Mouse (Mus musculus): ENCODE measurements around the gene Rab36.

Gene Rab36

GRCm38 (mm10) chr10:75044459-75044858 lies 7.6 kb downstream of the Rab36 start:
- no peak for DNase-seq (ENCODE audit: low read depth, low spot score)

GRCm38 (mm10) chr10:75045831-75046230 lies 9.0 kb downstream of the Rab36 start:
- DNase-seq (ENCODE audit: low read depth, low spot score), result no peak

DNA sequence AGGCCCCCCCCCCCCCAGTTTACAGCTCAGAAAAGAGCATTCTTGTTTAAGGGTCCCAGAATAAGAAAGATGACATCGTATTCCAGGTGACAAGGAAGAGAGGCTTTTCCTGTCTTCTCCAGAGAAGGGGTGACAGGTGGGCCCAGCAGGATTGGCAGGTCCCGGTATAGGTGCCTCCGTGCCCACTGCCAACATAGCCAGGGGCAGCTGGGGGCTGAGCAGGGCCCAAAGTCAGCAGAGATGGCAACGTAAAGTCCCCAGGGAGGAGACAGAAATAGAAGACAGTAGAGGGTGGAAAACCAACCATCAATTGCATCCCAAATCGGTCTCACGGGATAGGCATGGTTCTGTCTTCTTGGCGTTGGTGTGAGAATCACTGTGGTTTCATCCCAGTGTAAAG lies 11.9 kb downstream of the Rab36 start:
- DNase-seq (ENCODE audit: low read depth, low spot score), result no peak

DNA sequence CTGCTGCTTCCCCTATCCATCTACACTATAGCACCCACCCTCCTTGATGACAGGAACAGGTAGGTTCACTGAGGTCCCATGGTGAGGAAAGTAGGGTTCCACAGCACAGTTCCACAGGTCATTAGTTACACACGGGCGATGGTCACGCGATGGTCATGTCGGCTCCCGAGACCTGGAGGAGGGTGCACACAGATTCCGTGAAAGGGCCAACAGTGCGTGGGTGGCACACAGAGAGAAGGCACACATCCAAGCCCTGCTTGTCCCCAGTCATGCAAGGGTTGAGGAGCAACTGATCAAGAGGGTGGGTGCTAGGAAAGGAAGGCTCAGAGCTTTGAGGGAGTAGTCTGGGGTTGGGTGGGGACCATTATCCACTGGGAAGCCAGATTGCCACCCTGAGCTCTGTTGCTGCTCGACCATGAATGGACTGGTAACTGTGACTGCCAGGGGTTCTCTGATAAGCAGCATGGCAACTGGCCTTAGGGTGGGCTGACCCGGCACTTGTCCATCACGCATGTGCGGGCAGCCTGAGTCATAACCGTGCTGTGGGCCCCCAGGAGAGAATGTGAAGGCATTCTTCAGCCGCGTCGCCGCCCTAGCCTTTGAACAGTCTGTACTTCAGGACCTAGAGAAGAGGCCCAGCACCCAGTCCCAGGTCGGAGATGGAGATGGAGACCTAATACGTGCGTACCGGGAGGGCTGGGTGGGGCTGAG lies 14.7 kb downstream of the Rab36 start:
- no peak for DNase-seq (ENCODE audit: low read depth, low spot score)

GRCm38 (mm10) chr10:75052902-75053301 lies 16.0 kb downstream of the Rab36 start:
- no peak for DNase-seq (ENCODE audit: low read depth, low spot score)

DNA sequence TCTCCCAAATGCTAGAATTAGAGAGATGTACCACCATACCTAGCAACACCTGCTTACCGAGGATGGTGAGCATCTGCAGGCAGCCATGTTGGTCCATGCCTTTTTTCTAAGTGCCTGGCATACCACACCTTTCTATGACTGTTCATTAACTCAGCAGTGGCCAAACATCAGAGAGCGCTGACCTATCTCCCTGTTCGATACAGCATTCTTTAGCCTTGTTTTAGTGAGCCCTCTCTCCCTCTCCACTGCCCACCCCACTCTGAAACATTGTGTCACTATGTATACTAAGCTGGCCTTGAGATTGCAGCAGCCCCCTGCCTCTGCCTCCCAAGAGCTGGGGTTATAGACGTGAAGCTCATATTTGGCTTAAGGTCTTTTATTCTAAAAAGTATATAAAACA lies 16.8 kb downstream of the Rab36 start:
- no peak for DNase-seq (ENCODE audit: low read depth, low spot score)

- DNase-seq (ENCODE audit: low read depth, low spot score), result no peak
Observed at GRCm38 (mm10) chr10:75054125-75054524, 17.3 kb downstream of the Rab36 start.

GRCm38 (mm10) chr10:75055672-75056071 lies 18.8 kb downstream of the Rab36 start:
- DNase-seq (ENCODE audit: low read depth, low spot score), result no peak

- DNase-seq (ENCODE audit: low read depth, low spot score), result no peak
Observed at GRCm38 (mm10) chr10:75056255-75056654, 19.4 kb downstream of the Rab36 start.

- no peak for DNase-seq (ENCODE audit: low read depth, low spot score)
Observed at GRCm38 (mm10) chr10:75058336-75058735, 21.5 kb downstream of the Rab36 start.

DNA sequence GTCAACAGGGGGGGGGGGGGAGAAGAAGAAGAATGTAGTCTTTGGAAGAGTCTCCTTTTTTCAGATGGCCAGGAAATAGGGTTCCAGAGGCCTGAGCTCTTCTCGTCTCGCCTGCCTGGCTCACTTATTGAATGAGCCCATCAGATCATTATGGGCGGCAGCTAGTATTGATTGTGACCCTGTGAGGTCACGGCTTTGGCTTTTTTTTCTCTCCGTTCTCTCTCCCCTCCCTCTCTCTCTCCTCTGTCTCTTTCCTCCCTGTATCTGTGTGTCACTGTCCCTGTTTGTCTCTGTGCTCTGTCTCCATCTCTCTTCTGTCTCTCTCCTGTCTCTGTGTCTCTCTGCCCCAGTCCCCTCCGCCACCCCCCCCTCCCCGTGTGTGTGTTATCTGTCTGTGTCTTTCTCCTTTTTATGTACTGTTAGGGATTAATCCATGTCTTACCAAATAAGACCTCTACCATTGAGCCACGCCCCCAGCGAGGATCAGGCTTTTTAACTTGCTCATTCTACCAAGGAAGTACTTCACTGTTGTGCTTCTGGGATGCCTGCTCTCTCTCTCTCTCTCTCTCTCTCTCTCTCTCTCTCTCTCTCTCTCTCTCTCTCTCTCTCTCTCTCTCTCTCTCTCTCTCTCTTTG lies 22.0 kb downstream of the Rab36 start:
- no peak for DNase-seq (ENCODE audit: low read depth, low spot score)

GRCm38 (mm10) chr10:75059396-75059795 lies 22.5 kb downstream of the Rab36 start:
- DNase-seq (ENCODE audit: low read depth, low spot score), result peak; percentile 56

DNA sequence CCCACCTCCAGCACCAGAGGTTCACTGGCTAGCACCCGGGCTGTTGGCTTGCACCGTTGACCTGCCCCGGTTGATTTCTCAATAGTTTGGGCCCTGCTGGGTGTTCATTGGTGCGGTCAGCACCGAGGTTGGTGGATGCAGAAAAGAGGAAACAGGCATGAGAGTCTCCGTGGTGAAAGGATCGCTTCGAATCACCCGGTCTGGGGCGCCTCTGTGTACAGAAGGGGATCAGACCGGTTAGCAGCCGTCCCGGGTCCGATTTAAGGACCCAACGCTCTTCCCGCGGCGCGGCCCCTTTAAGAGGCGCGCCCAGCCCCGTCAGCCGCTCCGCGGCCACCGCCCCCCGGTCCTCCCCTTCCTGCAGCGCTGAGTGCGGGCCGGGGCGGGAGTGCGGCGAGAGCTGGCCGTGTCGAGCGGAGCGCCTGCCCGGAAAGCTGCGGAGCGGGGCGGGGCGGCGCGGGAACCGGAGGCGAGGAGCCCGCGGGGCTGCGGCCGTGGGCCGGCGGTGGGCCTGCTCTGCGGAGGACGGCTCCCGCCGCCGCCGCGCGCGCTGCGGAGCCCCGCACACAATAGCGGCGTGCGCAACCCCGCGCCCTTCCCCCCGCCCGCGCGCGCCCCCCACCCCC lies 23.5 kb downstream of the Rab36 start, which contains the start of gene Bcr:
Bcr (plus strand) TSS at position 376 of the 626 bp plus-strand sequence.
- peak; percentile 60 for DNase-seq (ENCODE audit: low read depth, low spot score)

DNA sequence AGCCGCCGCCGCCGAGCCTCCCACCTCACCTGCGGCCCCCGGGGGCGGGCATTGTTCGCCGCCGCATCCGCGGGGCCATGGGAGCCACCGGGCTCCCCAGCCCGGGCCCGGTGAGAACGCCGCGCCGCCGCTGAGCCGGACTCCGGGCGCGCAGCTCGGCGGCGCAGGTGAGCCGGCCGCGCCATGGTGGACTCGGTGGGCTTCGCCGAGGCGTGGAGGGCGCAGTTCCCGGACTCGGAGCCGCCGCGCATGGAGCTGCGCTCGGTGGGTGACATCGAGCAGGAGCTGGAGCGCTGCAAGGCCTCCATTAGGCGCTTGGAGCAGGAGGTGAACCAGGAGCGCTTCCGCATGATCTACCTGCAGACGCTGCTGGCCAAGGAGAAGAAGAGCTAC lies 24.0 kb downstream of the Rab36 start:
- DNase-seq (ENCODE audit: low read depth, low spot score), result no peak

DNA sequence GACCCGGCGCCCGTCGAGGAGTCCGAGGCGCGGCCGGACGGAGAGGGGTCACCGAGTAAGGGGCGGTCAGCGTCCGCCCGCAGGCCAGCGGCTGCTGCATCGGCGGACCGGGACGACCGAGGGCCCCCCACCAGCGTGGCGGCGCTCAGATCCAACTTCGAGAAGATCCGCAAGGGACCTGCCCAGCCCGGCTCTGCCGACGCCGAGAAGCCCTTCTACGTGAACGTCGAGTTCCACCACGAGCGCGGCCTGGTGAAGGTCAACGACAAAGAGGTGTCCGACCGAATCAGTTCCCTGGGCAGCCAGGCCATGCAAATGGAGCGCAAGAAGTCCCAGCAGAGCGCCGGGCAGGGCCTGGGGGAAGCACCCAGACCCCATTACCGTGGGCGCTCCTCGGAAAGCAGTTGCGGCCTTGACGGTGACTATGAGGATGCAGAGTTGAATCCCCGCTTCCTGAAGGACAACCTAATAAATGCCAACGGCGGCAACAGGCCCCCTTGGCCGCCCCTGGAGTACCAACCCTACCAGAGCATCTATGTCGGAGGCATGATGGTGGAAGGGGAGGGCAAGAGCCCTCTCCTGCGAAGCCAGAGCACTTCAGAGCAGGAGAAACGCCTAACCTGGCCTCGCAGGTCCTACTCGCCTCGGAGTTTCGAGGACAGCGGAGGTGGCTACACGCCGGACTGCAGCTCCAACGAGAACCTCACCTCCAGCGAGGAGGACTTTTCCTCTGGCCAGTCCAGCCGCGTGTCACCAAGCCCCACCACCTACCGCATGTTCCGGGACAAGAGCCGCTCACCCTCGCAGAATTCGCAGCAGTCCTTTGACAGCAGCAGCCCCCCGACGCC lies 24.7 kb downstream of the Rab36 start:
- no peak for DNase-seq (ENCODE audit: low read depth, low spot score)

GRCm38 (mm10) chr10:75062189-75062561 lies 25.3 kb downstream of the Rab36 start:
- DNase-seq (ENCODE audit: low read depth, low spot score), result no peak

DNA sequence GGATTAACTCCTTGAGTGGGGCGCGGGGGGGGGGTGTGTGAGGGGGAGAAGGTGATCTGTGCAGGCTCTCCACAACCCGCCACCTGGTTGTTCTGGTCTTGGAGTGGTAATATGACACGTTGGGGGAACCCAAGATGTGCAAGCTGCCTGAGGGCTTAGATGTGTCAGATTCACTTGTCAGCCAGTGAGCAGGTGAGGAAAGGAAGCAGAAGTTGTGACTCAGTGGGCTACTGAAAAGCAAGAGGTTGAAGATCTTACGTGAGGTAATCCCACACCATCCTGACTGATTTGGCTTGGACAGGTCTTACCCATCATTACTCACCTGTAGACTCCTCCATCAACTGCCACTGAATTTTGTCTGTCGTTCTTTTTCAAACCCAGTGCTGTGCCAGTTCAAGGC lies 25.8 kb downstream of the Rab36 start:
- DNase-seq (ENCODE audit: low read depth, low spot score), result no peak

DNA sequence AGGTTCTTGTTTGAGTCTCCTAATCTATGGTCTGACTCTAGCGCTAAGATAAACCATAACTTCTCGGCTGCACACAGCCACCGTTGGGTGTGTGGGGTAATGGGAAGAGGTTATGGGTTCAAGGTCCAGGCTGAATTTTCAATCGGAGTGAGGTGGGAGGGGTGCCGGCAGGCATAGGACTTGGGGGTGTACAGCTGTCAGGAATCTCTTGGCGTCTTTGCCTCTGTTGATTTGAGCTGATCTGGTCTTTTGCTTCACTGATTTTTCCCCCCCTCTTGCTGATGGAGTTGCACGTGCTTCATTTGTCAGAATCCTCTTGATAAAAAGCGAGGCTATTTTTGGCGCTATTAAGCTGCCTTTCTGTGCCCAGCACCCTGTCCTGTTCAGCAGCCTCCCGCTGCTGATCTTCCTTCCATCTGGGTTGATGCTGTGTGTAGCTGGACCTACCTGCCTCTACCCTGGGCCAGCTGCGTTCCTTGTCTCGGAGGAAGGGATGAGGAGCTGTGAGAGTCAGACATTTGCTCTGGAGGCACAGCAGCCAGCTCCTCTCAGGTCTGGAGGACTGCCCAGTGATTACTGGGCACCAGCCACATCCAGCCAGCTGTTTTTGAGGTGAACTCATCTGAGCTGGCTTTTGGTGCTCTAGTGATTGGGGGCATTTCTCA lies 26.6 kb downstream of the Rab36 start:
- DNase-seq (ENCODE audit: low read depth, low spot score), result no peak

DNA sequence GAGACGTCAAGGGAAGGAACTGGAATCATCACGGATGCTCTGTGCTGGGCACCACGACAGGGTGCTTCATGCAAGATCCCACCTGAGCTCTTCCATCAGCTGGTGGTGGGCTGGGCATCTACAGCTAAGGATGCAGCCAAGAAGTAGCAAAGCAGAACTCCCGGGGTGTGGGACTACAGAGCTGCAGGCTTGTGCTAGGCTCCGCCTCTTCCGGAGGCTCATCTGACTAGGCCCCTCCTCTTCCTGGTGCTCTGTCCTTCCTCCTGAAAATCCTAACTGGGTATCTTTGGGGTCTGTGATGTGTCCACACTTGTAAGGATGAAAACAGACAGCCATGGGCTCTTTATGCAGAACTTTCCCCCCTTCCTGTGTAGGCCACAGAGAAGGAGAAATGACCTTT lies 28.8 kb downstream of the Rab36 start:
- DNase-seq (ENCODE audit: low read depth, low spot score), result no peak

GRCm38 (mm10) chr10:75067446-75067845 lies 30.6 kb downstream of the Rab36 start:
- no peak for DNase-seq (ENCODE audit: low read depth, low spot score)

DNA sequence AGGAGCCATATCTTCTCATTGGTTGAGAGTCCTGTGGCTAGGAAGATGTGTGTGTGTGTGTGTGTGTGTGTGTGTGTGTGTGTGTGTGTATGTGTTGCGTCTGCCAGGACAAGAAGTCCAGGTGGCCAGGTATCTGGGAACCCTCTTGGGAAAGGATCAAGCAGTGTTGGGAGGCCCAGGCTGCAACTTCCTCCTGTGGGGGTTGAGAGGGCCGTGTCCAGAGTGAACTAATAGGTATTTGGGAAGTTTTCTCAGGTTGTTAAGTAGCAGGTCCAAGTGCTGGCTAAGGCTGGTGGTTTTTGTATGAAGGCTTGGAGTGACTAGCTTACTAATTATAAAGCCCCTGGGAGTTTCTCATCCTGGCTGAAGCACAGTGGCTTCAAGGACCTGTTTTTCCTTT lies 31.2 kb downstream of the Rab36 start:
- no peak for DNase-seq (ENCODE audit: low read depth, low spot score)

Data from embryo, embryonic 11.5 days (tissue).